Mouse (Mus musculus): Measurements from ENCODE around the gene Sgsm1. TPM values are rescaled to one million over a fixed set of nuclear protein-coding genes. Genes with fewer than 3 reads are reported as not detected.

Sgsm1 gene
- polyA plus RNA-seq (2012; rRNA removed) = 12.8 TPM in 2 replicates

GRCm38 (mm10) chr5:113310377-113311003 is at the start of gene Sgsm1:
TSS of gene Sgsm1 (minus strand) at chr5:113310786.

GRCm38 (mm10) chr5:113357186-113357585 is 46.6 kb upstream of the Sgsm1 start, which contains the start of gene Aym1:
TSS of gene Aym1 (plus strand) at chr5:113357294.

GRCm38 (mm10) chr5:113226632-113227102 is 83.9 kb downstream of the Sgsm1 start, which contains the start of gene Tmem211:
TSS of gene Tmem211 (plus strand) at chr5:113226909.

GRCm38 (mm10) chr5:113221147-113221865 is 89.3 kb downstream of the Sgsm1 start, which contains the start of gene 2900026A02Rik:
TSS of gene 2900026A02Rik (minus strand) at chr5:113221236.

Other genes starting within 250 kb of the Sgsm1 start
- not detected in 2 replicates for gene Crybb2, start 240.7 kb downstream of the Sgsm1 start, polyA plus RNA-seq (2012; rRNA removed)
- gene Crybb3, start 229.2 kb downstream of the Sgsm1 start, polyA plus RNA-seq (2012; rRNA removed) = 2.7 and 4.0 TPM in 2 replicates
- gene 2900026A02Rik, start 89.5 kb downstream of the Sgsm1 start, polyA plus RNA-seq (2012; rRNA removed) = 4.9 and 5.0 TPM in 2 replicates
- gene Tmem211, start 83.9 kb downstream of the Sgsm1 start, polyA plus RNA-seq (2012; rRNA removed) = 0.14 TPM in 2 replicates
- not detected in 2 replicates for gene Aym1, start 46.5 kb upstream of the Sgsm1 start, polyA plus RNA-seq (2012; rRNA removed)
- gene Wscd2, start 179.5 kb upstream of the Sgsm1 start, polyA plus RNA-seq (2012; rRNA removed) = 7.2 and 8.6 TPM in 2 replicates